Mouse (Mus musculus) stomach, postnatal 0 days (tissue): Measurements from ENCODE around the gene Otop3. TPM values are rescaled to one million over a fixed set of nuclear protein-coding genes. Genes with fewer than 3 reads are reported as not detected.

Experiments used
- ATAC-seq: fragments of 200-750 bp; cut with Nextera tagmentation; 2 replicates; pipeline ENCODE4 v1.8.0; 2017; ENCODE audit not compliant: low FRiP score, low TSS enrichment
- DNase-seq: peaks from one replicate; pipeline ENCODE4 v3.0.0-alpha.2; 2016; ENCODE audit warnings: low spot score
- H3K27ac ChIP-seq: fragments of 300-500 bp; sonication (generic); replicated peaks from 2 replicates; pipeline ENCODE4 v1.5.1; 2014; ENCODE audit warnings: mild to moderate bottlenecking, control low read depth
- H3K27me3 ChIP-seq: fragments of 300-500 bp; sonication (generic); 2 replicates; pipeline ENCODE4 v1.6.1; 2014; ENCODE audit warnings: low read length; ENCODE audit not compliant: control insufficient read depth, insufficient read depth
- H3K36me3 ChIP-seq: fragments of 300-500 bp; sonication (generic); 2 replicates; pipeline ENCODE4 v1.6.1; 2014; ENCODE audit warnings: low read length, mixed read lengths; ENCODE audit not compliant: control insufficient read depth, insufficient read depth
- H3K4me1 ChIP-seq: fragments of 300-500 bp; sonication (generic); replicated peaks from 2 replicates; pipeline ENCODE4 v1.6.1; 2014; ENCODE audit warnings: antibody characterized with exemption; ENCODE audit not compliant: control insufficient read depth, insufficient read depth
- H3K4me2 ChIP-seq: fragments of 300-500 bp; sonication (generic); replicated peaks from 2 replicates; pipeline ENCODE4 v1.6.1; 2014; ENCODE audit warnings: low read depth, mild to moderate bottlenecking, control low read depth, moderate library complexity
- H3K4me3 ChIP-seq: fragments of 300-500 bp; sonication (generic); 2 replicates; pipeline ENCODE4 v1.5.1; 2014; ENCODE audit warnings: low read depth, low read length, control low read depth
- H3K9ac ChIP-seq: fragments of 300-500 bp; sonication (generic); 2 replicates; pipeline ENCODE4 v1.6.1; 2014; ENCODE audit warnings: mild to moderate bottlenecking, low read length, control low read depth, mixed read lengths
- H3K9me3 ChIP-seq: fragments of 300-500 bp; sonication (generic); 2 replicates; pipeline ENCODE4 v1.6.1; 2016; ENCODE audit warnings: low read length; ENCODE audit not compliant: control insufficient read depth
- CTCF ChIP-seq: IDR thresholded peaks from 2 replicates; pipeline ENCODE4 v1.5.1; 2016; ENCODE audit warnings: antibody characterized with exemption, low read depth, mild to moderate bottlenecking, moderate library complexity
- EP300 ChIP-seq: optimal IDR thresholded peaks from 2 replicates; pipeline ENCODE3; 2016; ENCODE audit warnings: antibody characterized with exemption
- WGBS: fragments of 180-500 bp; shearing (Covaris S2); extraction: QIAGEN DNeasy Blood & Tissue Kit; methylation state at CpG from one replicate; pipeline ENCODE4 v1.1.7; 2014; 5-methylcytosine and 5-hydroxymethylcytosine counted together
- polyA plus RNA-seq: library from polyadenylated mRNA; unstranded; fragments of >200 nt; fragmentation: Nextera tagmentation; extraction: Ambion mirVana; gene quantifications from 2 replicates; pipeline ENCODE4 v1.2.1, GENCODE M21; 2015

Otop3 gene
- polyA plus RNA-seq, 1 experiment from 2014 or later: 20.5 TPM

- Histone ChIP-seq H3K27me3 (no peaks in the 10 kb centered on the region), H3K4me3 (no peak overlapping the region), H3K9ac (no peak overlapping the region), H3K27ac (no peak overlapping the region), H3K9me3 (no peaks in the 10 kb centered on the region), H3K36me3 (no peaks in the 10 kb centered on the region), H3K4me1 (no peaks in the 10 kb centered on the region), H3K4me2 (no peak overlapping the region)
- WGBS: 50% methylated on average over 1 of the region's 1 CpGs
- TF ChIP-seq EP300 (no peak), CTCF (no peak)
- ATAC-seq (no peak), DNase-seq (no peak)
Measured at GRCm38 (mm10) chr11:115308781-115309180, 25.8 kb upstream of the Otop3 start.

- Histone ChIP-seq H3K4me3 (no peak overlapping the region), H3K27me3 (peaks cover 15% of the 10 kb centered on the region; the same call in 1 of the 2 replicates), H3K4me2 (no peak overlapping the region), H3K9ac (no peak overlapping the region), H3K27ac (no peak overlapping the region), H3K4me1 (no peaks in the 10 kb centered on the region), H3K9me3 (no peaks in the 10 kb centered on the region), H3K36me3 (no peaks in the 10 kb centered on the region)
- 26% methylated on average over 2 of the region's 2 CpGs for WGBS
- ATAC-seq (no peak), DNase-seq (no peak)
- TF ChIP-seq CTCF (peak; percentile 65), EP300 (no peak)
Measured at GRCm38 (mm10) chr11:115314249-115314648, 20.3 kb upstream of the Otop3 start.

GRCm38 (mm10) chr11:115317204-115317603 lies 17.3 kb upstream of the Otop3 start:
- 54% methylated on average over 7 of the region's 7 CpGs for WGBS
- ATAC-seq (no peak), DNase-seq (no peak)
- no peak overlapping the region for H3K27ac ChIP-seq
- no peaks in the 10 kb centered on the region for H3K4me1 ChIP-seq
- no peaks in the 10 kb centered on the region for H3K9me3 ChIP-seq
- peaks cover 32% of the 10 kb centered on the region; the same call in 1 of the 2 replicates for H3K27me3 ChIP-seq
- no peak overlapping the region for H3K9ac ChIP-seq
- H3K4me3 ChIP-seq: no peak overlapping the region
- TF ChIP-seq CTCF (no peak), EP300 (no peak)
- no peaks in the 10 kb centered on the region for H3K36me3 ChIP-seq
- H3K4me2 ChIP-seq: no peak overlapping the region

GRCm38 (mm10) chr11:115318245-115319027 lies 16.1 kb upstream of the Otop3 start:
- no peak for TF ChIP-seq EP300
- no peak for TF ChIP-seq CTCF
- Histone ChIP-seq H3K9me3 (no peaks in the 10 kb centered on the region), H3K9ac (no peak overlapping the region), H3K36me3 (no peaks in the 10 kb centered on the region), H3K4me2 (no peak overlapping the region), H3K4me1 (no peaks in the 10 kb centered on the region), H3K27ac (no peak overlapping the region), H3K27me3 (peaks cover 34% of the 10 kb centered on the region; the same call in 1 of the 2 replicates), H3K4me3 (no peak overlapping the region)
- 4% methylated on average over 59 of the region's 63 CpGs for WGBS
- no peak for DNase-seq
- ATAC-seq: no peak

GRCm38 (mm10) chr11:115319704-115320383 lies 14.7 kb upstream of the Otop3 start:
- TF ChIP-seq EP300 (no peak), CTCF (no peak)
- Histone ChIP-seq H3K4me3 (no peak overlapping the region), H3K9ac (no peak overlapping the region), H3K4me1 (no peaks in the 10 kb centered on the region), H3K27ac (no peak overlapping the region), H3K36me3 (no peaks in the 10 kb centered on the region), H3K4me2 (no peak overlapping the region), H3K9me3 (no peaks in the 10 kb centered on the region), H3K27me3 (peaks cover 34% of the 10 kb centered on the region; the same call in 1 of the 2 replicates)
- ATAC-seq: no peak
- 11% methylated on average over 18 of the region's 18 CpGs for WGBS
- DNase-seq: peak; percentile 54
